Mouse (Mus musculus): ENCODE results near the gene Cutal.

GRCm38 (mm10) chr2:34857728-34858127, 16.5 kb upstream of the Cutal start:
- TF ChIP-seq CTCF (IDR thresholded peaks at IDR 0.05; ENCODE audit: insufficient read depth, low read depth, low read length), result no peak
- no peak for TF ChIP-seq POLR2A (IDR thresholded peaks at IDR 0.05; ENCODE audit: insufficient read depth, low read depth, low read length)
